ENCODE assay signal across 23 mouse cellular contexts in the genomic region with DNA sequence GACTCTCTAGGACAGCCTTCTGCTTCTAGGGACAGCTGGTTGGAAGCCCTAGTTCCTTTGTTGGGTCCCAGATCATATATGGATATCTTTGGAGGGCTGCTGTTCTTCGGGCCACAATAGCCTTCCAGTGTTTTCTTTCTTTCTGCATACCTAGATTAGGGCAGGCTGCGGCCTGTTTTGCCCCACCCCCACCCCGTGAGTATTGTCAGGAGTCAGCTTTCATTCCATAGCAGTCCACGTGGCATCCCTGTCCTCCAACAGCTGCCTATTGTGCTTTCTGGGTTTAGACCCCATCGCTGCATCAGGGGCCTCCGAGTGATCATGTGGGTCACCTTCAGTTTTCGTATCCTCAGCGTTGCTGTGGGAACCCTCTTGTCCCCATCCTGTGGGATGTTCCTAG. TPM values are rescaled to one million over a fixed set of nuclear protein-coding genes. Genes with fewer than 3 reads are reported as not detected.
DNase-seq lines count a peak whose midpoint lies in the region; ATAC-seq and TF ChIP-seq lines count a peak whose summit lies in the region.
"Had no signal": no experiment of that assay in that cellular context is flagged by ENCODE, and none has a peak within 500 bp of the region (broad histone marks: within the 10 kb centered on the region; RNA-seq: fewer than 3 reads in every experiment).

No protein-coding gene starts in this region.

- WGBS in forebrain, embryonic 10.5 days: 64% methylated on average over 8 of the region's 8 CpGs
- WGBS in forebrain, embryonic 15.5 days: 60% methylated on average over 8 of the region's 8 CpGs
- WGBS in heart, embryonic 16.5 days: 38% methylated on average over 8 of the region's 8 CpGs
- 58% methylated on average over 8 of the region's 8 CpGs for WGBS in stomach, embryonic 16.5 days
- 44% methylated on average over 8 of the region's 8 CpGs for WGBS in stomach, postnatal 0 days
- WGBS in limb, embryonic 15.5 days: 58% methylated on average over 8 of the region's 8 CpGs

- H3K27me3 ChIP-seq in forebrain, embryonic 10.5 days (ENCODE audit: poor library complexity, severe bottlenecking): no peaks in the 10 kb centered on the region
- H3K27me3 ChIP-seq in forebrain, embryonic 15.5 days: no peaks in the 10 kb centered on the region
- H3K27me3 ChIP-seq in heart, embryonic 16.5 days (ENCODE audit: control insufficient read depth, insufficient read depth, low read length): no peaks in the 10 kb centered on the region
- no peaks in the 10 kb centered on the region for H3K27me3 ChIP-seq in stomach, embryonic 16.5 days (ENCODE audit: control insufficient read depth, insufficient read depth, low read length)
- no peaks in the 10 kb centered on the region for H3K27me3 ChIP-seq in stomach, postnatal 0 days (ENCODE audit: control insufficient read depth, insufficient read depth, low read length)
- no peaks in the 10 kb centered on the region for H3K27me3 ChIP-seq in limb, embryonic 15.5 days
- H3K27me3 ChIP-seq: hindbrain, embryonic 13.5 days; intestine, embryonic 15.5 days; liver, embryonic 13.5 days; Patski had no signal

- no peak for TF ChIP-seq EP300 in stomach, postnatal 0 days (optimal IDR thresholded peaks at IDR 0.05)

- intact Hi-C loops in heart, postnatal 36 days (cut with DNase I): no loop called here

- H3K4me1 ChIP-seq in forebrain, embryonic 10.5 days: peaks cover 20% of the 10 kb centered on the region
- no peaks in the 10 kb centered on the region for H3K4me1 ChIP-seq in forebrain, embryonic 15.5 days
- H3K4me1 ChIP-seq in heart, embryonic 16.5 days (ENCODE audit: control insufficient read depth, insufficient read depth, low read length): peaks cover 9% of the 10 kb centered on the region
- H3K4me1 ChIP-seq in stomach, embryonic 16.5 days (ENCODE audit: control insufficient read depth, insufficient read depth, low read length): no peaks in the 10 kb centered on the region
- H3K4me1 ChIP-seq in stomach, postnatal 0 days (replicated peaks; ENCODE audit: control insufficient read depth, insufficient read depth): no peaks in the 10 kb centered on the region
- H3K4me1 ChIP-seq in limb, embryonic 15.5 days: 0 out of 2 replicates have a peak, but pooled peaks cover 3% of the 10 kb centered on the region
- H3K4me1 ChIP-seq: hindbrain, embryonic 13.5 days; intestine, embryonic 15.5 days had no signal

- H3K9me3 ChIP-seq in forebrain, embryonic 10.5 days: no peaks in the 10 kb centered on the region
- H3K9me3 ChIP-seq in forebrain, embryonic 15.5 days: no peaks in the 10 kb centered on the region
- H3K9me3 ChIP-seq in heart, embryonic 16.5 days (replicated peaks; ENCODE audit: control insufficient read depth, low read length): no peaks in the 10 kb centered on the region
- no peaks in the 10 kb centered on the region for H3K9me3 ChIP-seq in stomach, embryonic 16.5 days (replicated peaks; ENCODE audit: control insufficient read depth, low read length)
- H3K9me3 ChIP-seq in stomach, postnatal 0 days (ENCODE audit: control insufficient read depth, low read length): no peaks in the 10 kb centered on the region
- no peaks in the 10 kb centered on the region for H3K9me3 ChIP-seq in limb, embryonic 15.5 days
- H3K9me3 ChIP-seq: hindbrain, embryonic 13.5 days; intestine, embryonic 15.5 days; liver, embryonic 13.5 days had no signal

- H3K4me3 ChIP-seq in forebrain, embryonic 10.5 days: no peak overlapping the region
- no peak overlapping the region for H3K4me3 ChIP-seq in forebrain, embryonic 15.5 days
- H3K4me3 ChIP-seq in heart, embryonic 16.5 days (ENCODE audit: low read length): no peak overlapping the region
- no peak overlapping the region for H3K4me3 ChIP-seq in stomach, embryonic 16.5 days (replicated peaks; ENCODE audit: low read length)
- H3K4me3 ChIP-seq in stomach, postnatal 0 days (ENCODE audit: low read depth, low read length): no peak overlapping the region
- no peak overlapping the region for H3K4me3 ChIP-seq in limb, embryonic 15.5 days
- H3K4me3 ChIP-seq: hindbrain, embryonic 13.5 days; intestine, embryonic 15.5 days; liver, embryonic 13.5 days had no signal

- peaks cover 97% of the 10 kb centered on the region for H3K36me3 ChIP-seq in forebrain, embryonic 10.5 days (replicated peaks)
- H3K36me3 ChIP-seq in forebrain, embryonic 15.5 days: peaks cover 52% of the 10 kb centered on the region
- H3K36me3 ChIP-seq in heart, embryonic 16.5 days (ENCODE audit: control insufficient read depth, insufficient read depth): peaks cover 34% of the 10 kb centered on the region
- H3K36me3 ChIP-seq in stomach, embryonic 16.5 days (ENCODE audit: control insufficient read depth, insufficient read depth, low read length): peaks cover 34% of the 10 kb centered on the region
- H3K36me3 ChIP-seq in stomach, postnatal 0 days (ENCODE audit: control insufficient read depth, insufficient read depth, low read length): peaks cover 35% of the 10 kb centered on the region
- H3K36me3 ChIP-seq in limb, embryonic 15.5 days: peaks cover 92% of the 10 kb centered on the region

- H3K4me2 ChIP-seq in forebrain, embryonic 15.5 days (replicated peaks): no peak overlapping the region
- H3K4me2 ChIP-seq in heart, embryonic 16.5 days (ENCODE audit: low read depth, low read length): no peak overlapping the region
- no peak overlapping the region for H3K4me2 ChIP-seq in stomach, embryonic 16.5 days (ENCODE audit: low read depth, low read length)
- H3K4me2 ChIP-seq in stomach, postnatal 0 days (replicated peaks; ENCODE audit: low read depth): no peak overlapping the region
- H3K4me2 ChIP-seq in limb, embryonic 15.5 days: no peak overlapping the region
- H3K4me2 ChIP-seq: hindbrain, embryonic 13.5 days; intestine, embryonic 15.5 days; liver, embryonic 13.5 days; lung, embryonic 14.5 days had no signal

- H3K27ac ChIP-seq in forebrain, embryonic 10.5 days: peak overlapping the region; percentile 22
- H3K27ac ChIP-seq in forebrain, embryonic 15.5 days (replicated peaks): no peak overlapping the region
- peak overlapping the region; percentile 51; the same call in 1 of the 2 replicates for H3K27ac ChIP-seq in heart, embryonic 16.5 days (ENCODE audit: low read length)
- peak overlapping the region; percentile 53; the same call in 1 of the 2 replicates for H3K27ac ChIP-seq in stomach, embryonic 16.5 days (ENCODE audit: low read length)
- H3K27ac ChIP-seq in stomach, postnatal 0 days (replicated peaks): no peak overlapping the region
- 0 out of 2 replicates have a peak overlapping the region, but pooled peaks have one; percentile 18 for H3K27ac ChIP-seq in limb, embryonic 15.5 days
- H3K27ac ChIP-seq: hindbrain, embryonic 13.5 days; intestine, embryonic 15.5 days; liver, embryonic 13.5 days had no signal

- no peak for DNase-seq in forebrain, embryonic 10.5 days (ENCODE audit: extremely low spot score, low spot score)
- no peak for DNase-seq in heart, postnatal 36 days
- no peak for DNase-seq in stomach, postnatal 0 days (ENCODE audit: low spot score)
- no peak for DNase-seq in thymus, postnatal 4 days
- DNase-seq: cerebellum, adult 11 months; cerebellum, postnatal 10 days; liver, embryonic 13.5 days; lung, embryonic 14.5 days; lung, postnatal 36 days; right cerebral cortex, postnatal 25 days had no signal

- no peak overlapping the region for H3K9ac ChIP-seq in forebrain, embryonic 15.5 days (replicated peaks)
- no peak overlapping the region for H3K9ac ChIP-seq in heart, embryonic 16.5 days (ENCODE audit: low read length)
- no peak overlapping the region for H3K9ac ChIP-seq in stomach, embryonic 16.5 days (ENCODE audit: low read length)
- H3K9ac ChIP-seq in stomach, postnatal 0 days (ENCODE audit: low read length): no peak overlapping the region
- no peak overlapping the region for H3K9ac ChIP-seq in limb, embryonic 15.5 days
- H3K9ac ChIP-seq: hindbrain, embryonic 13.5 days; intestine, embryonic 15.5 days; liver, embryonic 13.5 days; lung, embryonic 14.5 days had no signal

- no peak for TF ChIP-seq CTCF in stomach, postnatal 0 days (IDR thresholded peaks at IDR 0.05; ENCODE audit: low read depth)

- ATAC-seq in forebrain, embryonic 15.5 days (replicated peaks): no peak
- ATAC-seq in heart, embryonic 16.5 days (replicated peaks; ENCODE audit: extremely low read depth, insufficient read depth, low FRiP score): peak; percentile 54; the same call in 1 of the 2 replicates
- ATAC-seq in stomach, embryonic 16.5 days (ENCODE audit: insufficient read depth, low FRiP score): no peak
- no peak for ATAC-seq in stomach, postnatal 0 days (ENCODE audit: low FRiP score, low TSS enrichment)
- ATAC-seq in limb, embryonic 15.5 days (ENCODE audit: insufficient number of reproducible peaks, low FRiP score, low TSS enrichment, low read depth): no peak
- ATAC-seq: activated CD4-positive, CD25-positive, alpha-beta regulatory T cell, adult 4 months; CD4-positive, CD25-positive, alpha-beta regulatory T cell, adult 4 months; forebrain, embryonic 16.5 days; intestine, embryonic 15.5 days; Patski had no signal

RNA-seq across cellular contexts. Expression of a gene that starts 29.9 kb away (rescaled TPM):
- polyA plus RNA-seq in forebrain, embryonic 10.5 days (2016; fragmentation: Nextera tagmentation; extraction: Ambion mirVana): 427 and 444 TPM in 2 replicates
- polyA plus RNA-seq in forebrain, embryonic 15.5 days (2015; fragmentation: Nextera tagmentation; extraction: Ambion mirVana): 470 and 489 TPM in 2 replicates
- polyA plus RNA-seq in heart, embryonic 16.5 days (2015; fragmentation: Nextera tagmentation; extraction: Ambion mirVana): 301 and 315 TPM in 2 replicates
- 100 to 1,000 TPM in 1 of 2 experiments, 10 to 100 TPM in 1; 79.2 to 117 TPM for total RNA-seq in heart, postnatal 36 days (2021)
- 479 and 551 TPM in 2 replicates for polyA plus RNA-seq in stomach, embryonic 16.5 days (2015; fragmentation: Nextera tagmentation; extraction: Ambion mirVana)
- polyA plus RNA-seq in stomach, postnatal 0 days (2015; fragmentation: Nextera tagmentation; extraction: Ambion mirVana): 285 and 309 TPM in 2 replicates
- 487 and 628 TPM in 2 replicates for polyA plus RNA-seq in limb, embryonic 15.5 days (2015; fragmentation: Nextera tagmentation; extraction: Ambion mirVana)

RNA-seq across cellular contexts. Expression of a gene that starts 43.3 kb away (rescaled TPM):
- not detected in 2 replicates for polyA plus RNA-seq in forebrain, embryonic 10.5 days (2016; fragmentation: Nextera tagmentation; extraction: Ambion mirVana)
- not detected in 2 replicates for polyA plus RNA-seq in forebrain, embryonic 15.5 days (2015; fragmentation: Nextera tagmentation; extraction: Ambion mirVana)
- polyA plus RNA-seq in heart, embryonic 16.5 days (2015; fragmentation: Nextera tagmentation; extraction: Ambion mirVana): not detected in 2 replicates
- total RNA-seq in heart, postnatal 36 days (2021): not detected
- polyA plus RNA-seq in stomach, embryonic 16.5 days (2015; fragmentation: Nextera tagmentation; extraction: Ambion mirVana): 0.26 and 0.43 TPM in 2 replicates
- 0.31 and 0.34 TPM in 2 replicates for polyA plus RNA-seq in stomach, postnatal 0 days (2015; fragmentation: Nextera tagmentation; extraction: Ambion mirVana)
- 0.13 TPM in 1 of 2 replicates, not detected in the other for polyA plus RNA-seq in limb, embryonic 15.5 days (2015; fragmentation: Nextera tagmentation; extraction: Ambion mirVana)
- total RNA-seq: ES-E14; gastrocnemius, postnatal 4 days; neutrophil, adult 5-6 weeks had no signal
- polyA plus RNA-seq: activated CD4-positive, CD25-positive, alpha-beta regulatory T cell, adult 4 months; CD4-positive, CD25-positive, alpha-beta regulatory T cell, adult 4 months; forebrain, embryonic 16.5 days; hindbrain, embryonic 13.5 days; lung, embryonic 14.5 days had no signal

RNA-seq across cellular contexts. Expression of a gene that starts 50.8 kb away (rescaled TPM):
- 39.7 and 41.6 TPM in 2 replicates for polyA plus RNA-seq in forebrain, embryonic 10.5 days (2016; fragmentation: Nextera tagmentation; extraction: Ambion mirVana)
- polyA plus RNA-seq in forebrain, embryonic 15.5 days (2015; fragmentation: Nextera tagmentation; extraction: Ambion mirVana): 43.3 and 49.9 TPM in 2 replicates
- polyA plus RNA-seq in heart, embryonic 16.5 days (2015; fragmentation: Nextera tagmentation; extraction: Ambion mirVana): 47.9 and 53.7 TPM in 2 replicates
- total RNA-seq in heart, postnatal 36 days (2021): 10 to 100 TPM; 36.7 to 40.3 TPM
- polyA plus RNA-seq in stomach, embryonic 16.5 days (2015; fragmentation: Nextera tagmentation; extraction: Ambion mirVana): 54.2 and 63.6 TPM in 2 replicates
- polyA plus RNA-seq in stomach, postnatal 0 days (2015; fragmentation: Nextera tagmentation; extraction: Ambion mirVana): 22.4 and 30.6 TPM in 2 replicates
- 54.8 and 59.2 TPM in 2 replicates for polyA plus RNA-seq in limb, embryonic 15.5 days (2015; fragmentation: Nextera tagmentation; extraction: Ambion mirVana)

Comparison
In these comparisons a context has a peak if more than half of its experiments do, and no peak if none do; other contexts are left out.
1. H3K27ac ChIP-seq: peak in forebrain, embryonic 10.5 days (single experiment), heart, embryonic 16.5 days (single experiment), stomach, embryonic 16.5 days (single experiment) and limb, embryonic 15.5 days (single experiment); none in forebrain, embryonic 15.5 days (single experiment) and stomach, postnatal 0 days (single experiment).